Mouse (Mus musculus): Measurements from ENCODE around the gene Fcrl5.

- TF ChIP-seq CTCF (IDR thresholded peaks at IDR 0.05; ENCODE audit: borderline replicate concordance, insufficient read depth, low read depth, low read length): no peak
- TF ChIP-seq POLR2A (IDR thresholded peaks at IDR 0.05; ENCODE audit: borderline replicate concordance, insufficient read depth, low read length): no peak
Measured at GRCm38 (mm10) chr3:87518425-87518824, 82.9 kb downstream of the Fcrl5 start.
